Mouse (Mus musculus): ENCODE measurements around the gene Rere. TPM values are rescaled to one million over a fixed set of nuclear protein-coding genes. Genes with fewer than 3 reads are reported as not detected.
"Not testable (repeated sequence)": the region's sequence is repeated elsewhere in the genome, so short reads cannot be mapped to it uniquely, and the experiment has no call there.

Gene Rere
- polyA plus RNA-seq, 1 experiment = 3.5 TPM

GRCm38 (mm10) chr4:150552751-150553600 lies 271.5 kb downstream of the Rere start:
- H3K4me1 ChIP-seq (ENCODE audit: control insufficient read depth) = peaks cover 32% of the 10 kb centered on the region
- H3K4me3 ChIP-seq (replicated peaks) = no peak overlapping the region
- TF ChIP-seq GATA1 (IDR thresholded peaks at IDR 0.05; ENCODE audit: low read length) = no peak
- TF ChIP-seq TAL1 (IDR thresholded peaks at IDR 0.05; ENCODE audit: low read length) = no peak
- H3K36me3 ChIP-seq (ENCODE audit: control insufficient read depth) = no peaks in the 10 kb centered on the region; the same call in none of the 2 replicates
- H3K9me3 ChIP-seq (ENCODE audit: control insufficient read depth, low read length) = no peaks in the 10 kb centered on the region
- no peaks in the 10 kb centered on the region for H3K27me3 ChIP-seq (ENCODE audit: control insufficient read depth)

- Histone ChIP-seq H3K27me3 (ENCODE audit: control insufficient read depth) (no peaks in the 10 kb centered on the region), H3K4me3 (replicated peaks) (no peak overlapping the region), H3K9me3 (ENCODE audit: control insufficient read depth, low read length) (no peaks in the 10 kb centered on the region), H3K4me1 (ENCODE audit: control insufficient read depth) (peaks cover 34% of the 10 kb centered on the region), H3K36me3 (ENCODE audit: control insufficient read depth) (no peaks in the 10 kb centered on the region; the same call in none of the 2 replicates)
- no peak for TF ChIP-seq TAL1 (IDR thresholded peaks at IDR 0.05; ENCODE audit: low read length)
Measured at GRCm38 (mm10) chr4:150555783-150556182, 274.3 kb downstream of the Rere start.

GRCm38 (mm10) chr4:150556382-150557221 lies 275.2 kb downstream of the Rere start:
- TF ChIP-seq TAL1 (IDR thresholded peaks at IDR 0.05; ENCODE audit: low read length) (no peak), GATA1 (IDR thresholded peaks at IDR 0.05; ENCODE audit: low read length) (no peak)
- Histone ChIP-seq H3K4me1 (ENCODE audit: control insufficient read depth) (peaks cover 35% of the 10 kb centered on the region), H3K4me3 (replicated peaks) (no peak overlapping the region), H3K27me3 (ENCODE audit: control insufficient read depth) (no peaks in the 10 kb centered on the region), H3K36me3 (ENCODE audit: control insufficient read depth) (no peaks in the 10 kb centered on the region; the same call in none of the 2 replicates), H3K9me3 (ENCODE audit: control insufficient read depth, low read length) (no peaks in the 10 kb centered on the region)

GRCm38 (mm10) chr4:150557289-150557688 lies 275.8 kb downstream of the Rere start:
- H3K9me3 ChIP-seq (ENCODE audit: control insufficient read depth, low read length); H3K27me3 ChIP-seq (ENCODE audit: control insufficient read depth); H3K36me3 ChIP-seq (ENCODE audit: control insufficient read depth); H3K4me3 ChIP-seq (replicated peaks): not testable (repeated sequence)
- peaks cover 34% of the 10 kb centered on the region for H3K4me1 ChIP-seq (ENCODE audit: control insufficient read depth)

GRCm38 (mm10) chr4:150557976-150558375 lies 276.5 kb downstream of the Rere start:
- TF ChIP-seq TAL1 (IDR thresholded peaks at IDR 0.05; ENCODE audit: low read length) (no peak), GATA1 (IDR thresholded peaks at IDR 0.05; ENCODE audit: low read length) (no peak)
- Histone ChIP-seq H3K4me3 (replicated peaks) (no peak overlapping the region), H3K27me3 (ENCODE audit: control insufficient read depth) (no peaks in the 10 kb centered on the region), H3K36me3 (ENCODE audit: control insufficient read depth) (no peaks in the 10 kb centered on the region; the same call in 1 of the 2 replicates), H3K4me1 (ENCODE audit: control insufficient read depth) (peaks cover 31% of the 10 kb centered on the region), H3K9me3 (ENCODE audit: control insufficient read depth, low read length) (no peaks in the 10 kb centered on the region)

GRCm38 (mm10) chr4:150559514-150559913 lies 278.1 kb downstream of the Rere start:
- no peaks in the 10 kb centered on the region for H3K27me3 ChIP-seq (ENCODE audit: control insufficient read depth)
- H3K9me3 ChIP-seq (ENCODE audit: control insufficient read depth, low read length) = no peaks in the 10 kb centered on the region
- no peak overlapping the region for H3K4me3 ChIP-seq (replicated peaks)
- H3K36me3 ChIP-seq (ENCODE audit: control insufficient read depth) = peaks cover 2% of the 10 kb centered on the region
- peaks cover 36% of the 10 kb centered on the region for H3K4me1 ChIP-seq (ENCODE audit: control insufficient read depth)
- TF ChIP-seq GATA1 (IDR thresholded peaks at IDR 0.05; ENCODE audit: low read length) = no peak
- TF ChIP-seq TAL1 (IDR thresholded peaks at IDR 0.05; ENCODE audit: low read length) = no peak

- H3K4me1 ChIP-seq (ENCODE audit: control insufficient read depth) = peaks cover 31% of the 10 kb centered on the region
- TF ChIP-seq TAL1 (IDR thresholded peaks at IDR 0.05; ENCODE audit: low read length) (no peak), GATA1 (IDR thresholded peaks at IDR 0.05; ENCODE audit: low read length) (no peak)
- no peaks in the 10 kb centered on the region for H3K9me3 ChIP-seq (ENCODE audit: control insufficient read depth, low read length)
- peaks cover 2% of the 10 kb centered on the region; the same call in 1 of the 2 replicates for H3K36me3 ChIP-seq (ENCODE audit: control insufficient read depth)
- H3K27me3 ChIP-seq (ENCODE audit: control insufficient read depth) = no peaks in the 10 kb centered on the region
- no peak overlapping the region for H3K4me3 ChIP-seq (replicated peaks)
Measured at GRCm38 (mm10) chr4:150563281-150563680, 281.8 kb downstream of the Rere start.

- TF ChIP-seq TAL1 (IDR thresholded peaks at IDR 0.05; ENCODE audit: low read length) = no peak
- no peak for TF ChIP-seq GATA1 (IDR thresholded peaks at IDR 0.05; ENCODE audit: low read length)
- peaks cover 5% of the 10 kb centered on the region for H3K36me3 ChIP-seq (ENCODE audit: control insufficient read depth)
- no peaks in the 10 kb centered on the region for H3K27me3 ChIP-seq (ENCODE audit: control insufficient read depth)
- peaks cover 55% of the 10 kb centered on the region for H3K4me1 ChIP-seq (ENCODE audit: control insufficient read depth)
- H3K4me3 ChIP-seq (replicated peaks) = no peak overlapping the region
- H3K9me3 ChIP-seq (ENCODE audit: control insufficient read depth, low read length) = no peaks in the 10 kb centered on the region
Measured at GRCm38 (mm10) chr4:150566193-150566592, 284.7 kb downstream of the Rere start.

All from erythroblast, embryonic 14.5 days (primary cell).